Mouse (Mus musculus) forebrain, embryonic 15.5 days (tissue): ENCODE results near the gene Tmc5. TPM values are rescaled to one million over a fixed set of nuclear protein-coding genes. Genes with fewer than 3 reads are reported as not detected.

Experiments
- ATAC-seq: fragments of 200-750 bp; cut with Nextera tagmentation; replicated peaks from 2 replicates; pipeline ENCODE4 v1.8.0; 2017; ENCODE audit warnings: mild to moderate bottlenecking, moderate TSS enrichment, moderate library complexity
- H3K27ac ChIP-seq: fragments of 300-500 bp; sonication (generic); replicated peaks from 2 replicates; pipeline ENCODE4 v1.5.1; 2015; ENCODE audit warnings: mild to moderate bottlenecking, inconsistent platforms
- H3K27me3 ChIP-seq: fragments of 300-500 bp; sonication (generic); 2 replicates; pipeline ENCODE4 v1.6.1; 2015; ENCODE audit warnings: inconsistent platforms
- H3K36me3 ChIP-seq: fragments of 300-500 bp; sonication (generic); 2 replicates; pipeline ENCODE4 v1.6.1; 2015; ENCODE audit warnings: mild to moderate bottlenecking, inconsistent platforms
- H3K4me1 ChIP-seq: fragments of 300-500 bp; sonication (generic); 2 replicates; pipeline ENCODE4 v1.6.1; 2015; ENCODE audit warnings: inconsistent platforms
- H3K4me2 ChIP-seq: fragments of 300-500 bp; sonication (generic); replicated peaks from 2 replicates; pipeline ENCODE4 v1.6.1; 2015; ENCODE audit warnings: mild to moderate bottlenecking, inconsistent platforms
- H3K4me3 ChIP-seq: fragments of 300-500 bp; sonication (generic); 2 replicates; pipeline ENCODE4 v1.5.1; 2015; ENCODE audit warnings: mild to moderate bottlenecking, inconsistent platforms
- H3K9ac ChIP-seq: fragments of 300-500 bp; sonication (generic); replicated peaks from 2 replicates; pipeline ENCODE4 v1.6.1; 2015; ENCODE audit warnings: mild to moderate bottlenecking, inconsistent platforms
- H3K9me3 ChIP-seq: fragments of 300-500 bp; sonication (generic); 2 replicates; pipeline ENCODE4 v1.6.1; 2016; ENCODE audit warnings: inconsistent platforms
- WGBS: fragments of 180-500 bp; shearing (Covaris S2); methylation state at CpG from one replicate; pipeline ENCODE4 v1.1.7; 2015; ENCODE audit warnings: mixed read lengths; 5-methylcytosine and 5-hydroxymethylcytosine counted together
- polyA plus RNA-seq: library from polyadenylated mRNA; unstranded; fragments of >200 nt; fragmentation: Nextera tagmentation; extraction: Ambion mirVana; gene quantifications from 2 replicates; pipeline ENCODE4 v1.2.1, GENCODE M21; 2015

Gene Tmc5
- polyA plus RNA-seq, 1 experiment from 2014 or later, result 0.27 TPM

GRCm38 (mm10) chr7:118704001-118704850, 107.1 kb downstream of the Tmc5 start:
- H3K27ac ChIP-seq, result 0 out of 2 replicates have a peak overlapping the region, but pooled peaks have one; percentile 19
- no peaks in the 10 kb centered on the region; the same call in 1 of the 2 replicates for H3K36me3 ChIP-seq
- 76% methylated on average over 9 of the region's 9 CpGs for WGBS
- no peaks in the 10 kb centered on the region for H3K9me3 ChIP-seq
- H3K4me3 ChIP-seq, result peak overlapping the region; percentile 78
- H3K9ac ChIP-seq, result peak overlapping the region; percentile 90; the same call in 1 of the 2 replicates
- no peak for ATAC-seq
- peaks cover 25% of the 10 kb centered on the region for H3K4me1 ChIP-seq
- no peaks in the 10 kb centered on the region for H3K27me3 ChIP-seq
- H3K4me2 ChIP-seq, result peak overlapping the region; percentile 50

GRCm38 (mm10) chr7:118705101-118705961, 108.2 kb downstream of the Tmc5 start, which contains the start of gene Gde1:
Gene Gde1, minus strand, starts transcription at chr7:118705778.
- peak within 1 kb of the TSS; percentile 78 for H3K4me3 ChIP-seq
- H3K36me3 ChIP-seq, result no peaks in the 10 kb centered on the region; the same call in 1 of the 2 replicates
- peaks cover 25% of the 10 kb centered on the region for H3K4me1 ChIP-seq
- ATAC-seq, result peak; percentile 96
- WGBS, result under 1% methylated on average over 66 of the region's 66 CpGs
- peak within 1 kb of the TSS; percentile 50 for H3K4me2 ChIP-seq
- H3K27me3 ChIP-seq, result no peaks in the 10 kb centered on the region
- no peaks in the 10 kb centered on the region for H3K9me3 ChIP-seq
- H3K9ac ChIP-seq, result peak within 1 kb of the TSS; percentile 90
- peak within 1 kb of the TSS; percentile 93 for H3K27ac ChIP-seq

GRCm38 (mm10) chr7:118706051-118706450, 109.0 kb downstream of the Tmc5 start:
- H3K27me3 ChIP-seq, result no peaks in the 10 kb centered on the region
- peak overlapping the region; percentile 93; the same call in 1 of the 2 replicates for H3K27ac ChIP-seq
- ATAC-seq, result no peak
- peak overlapping the region; percentile 78 for H3K4me3 ChIP-seq
- peak overlapping the region; percentile 50 for H3K4me2 ChIP-seq
- peak overlapping the region; percentile 90; the same call in 1 of the 2 replicates for H3K9ac ChIP-seq
- peaks cover 25% of the 10 kb centered on the region for H3K4me1 ChIP-seq
- H3K9me3 ChIP-seq, result no peaks in the 10 kb centered on the region
- no peaks in the 10 kb centered on the region; the same call in 1 of the 2 replicates for H3K36me3 ChIP-seq
- WGBS, result 30% methylated on average over 6 of the region's 6 CpGs

GRCm38 (mm10) chr7:118706488-118706887, 109.4 kb downstream of the Tmc5 start:
- no peaks in the 10 kb centered on the region; the same call in 1 of the 2 replicates for H3K36me3 ChIP-seq
- H3K4me2 ChIP-seq, result no peak overlapping the region
- no peaks in the 10 kb centered on the region for H3K27me3 ChIP-seq
- H3K4me3 ChIP-seq, result no peak overlapping the region
- no peaks in the 10 kb centered on the region for H3K9me3 ChIP-seq
- H3K4me1 ChIP-seq, result peaks cover 25% of the 10 kb centered on the region
- no peak for ATAC-seq
- no peak overlapping the region for H3K9ac ChIP-seq
- 93% methylated on average over 5 of the region's 5 CpGs for WGBS
- no peak overlapping the region for H3K27ac ChIP-seq

- WGBS, result 96% methylated on average over 2 of the region's 2 CpGs
- no peak for ATAC-seq
Observed at GRCm38 (mm10) chr7:118707216-118707615, 110.1 kb downstream of the Tmc5 start.

GRCm38 (mm10) chr7:118708002-118708401, 110.9 kb downstream of the Tmc5 start:
- Histone ChIP-seq H3K9ac (no peak overlapping the region), H3K4me1 (peaks cover 28% of the 10 kb centered on the region), H3K36me3 (no peaks in the 10 kb centered on the region), H3K4me3 (no peak overlapping the region), H3K4me2 (no peak overlapping the region), H3K27me3 (no peaks in the 10 kb centered on the region), H3K9me3 (no peaks in the 10 kb centered on the region), H3K27ac (no peak overlapping the region)
- WGBS, result 82% methylated on average over 4 of the region's 4 CpGs
- no peak for ATAC-seq

More at GRCm38 (mm10) chr7:118707216-118707615, 110.1 kb downstream of the Tmc5 start:
- no peaks in the 10 kb centered on the region for H3K9me3 ChIP-seq
- no peaks in the 10 kb centered on the region for H3K27me3 ChIP-seq
- no peak overlapping the region for H3K27ac ChIP-seq
- H3K36me3 ChIP-seq, result no peaks in the 10 kb centered on the region
- H3K4me2 ChIP-seq, result no peak overlapping the region
- no peak overlapping the region for H3K9ac ChIP-seq
- H3K4me1 ChIP-seq, result peaks cover 25% of the 10 kb centered on the region
- no peak overlapping the region for H3K4me3 ChIP-seq

- WGBS, result 71% methylated on average over 5 of the region's 5 CpGs
- no peaks in the 10 kb centered on the region for H3K9me3 ChIP-seq
- no peak for ATAC-seq
Observed at GRCm38 (mm10) chr7:118710776-118711175, 113.7 kb downstream of the Tmc5 start.

GRCm38 (mm10) chr7:118712228-118713173, 115.4 kb downstream of the Tmc5 start, which contains the start of gene Ccp110:
Gene Ccp110, plus strand, starts transcription at chr7:118712552.
- WGBS, result under 1% methylated on average over 48 of the region's 48 CpGs

More at GRCm38 (mm10) chr7:118710776-118711175, 113.7 kb downstream of the Tmc5 start:
- peaks cover 7% of the 10 kb centered on the region for H3K36me3 ChIP-seq
- peaks cover 16% of the 10 kb centered on the region for H3K4me1 ChIP-seq
- H3K27ac ChIP-seq, result no peak overlapping the region
- no peak overlapping the region for H3K4me3 ChIP-seq
- no peaks in the 10 kb centered on the region for H3K27me3 ChIP-seq
- H3K4me2 ChIP-seq, result no peak overlapping the region
- no peak overlapping the region for H3K9ac ChIP-seq

GRCm38 (mm10) chr7:118714873-118715272, 117.8 kb downstream of the Tmc5 start:
- no peaks in the 10 kb centered on the region for H3K9me3 ChIP-seq
- no peak overlapping the region for H3K4me2 ChIP-seq
- no peak for ATAC-seq
- 95% methylated on average over 1 of the region's 1 CpGs for WGBS
- peaks cover 26% of the 10 kb centered on the region for H3K36me3 ChIP-seq
- H3K27ac ChIP-seq, result no peak overlapping the region
- peaks cover 12% of the 10 kb centered on the region for H3K4me1 ChIP-seq
- no peak overlapping the region for H3K9ac ChIP-seq
- H3K4me3 ChIP-seq, result no peak overlapping the region
- no peaks in the 10 kb centered on the region for H3K27me3 ChIP-seq

More at GRCm38 (mm10) chr7:118712228-118713173, 115.4 kb downstream of the Tmc5 start, which contains the start of gene Ccp110:
- peaks cover 12% of the 10 kb centered on the region for H3K4me1 ChIP-seq
- no peaks in the 10 kb centered on the region for H3K9me3 ChIP-seq
- peak within 1 kb of the TSS; percentile 75 for H3K9ac ChIP-seq
- peaks cover 9% of the 10 kb centered on the region for H3K36me3 ChIP-seq
- peak within 1 kb of the TSS; percentile 69 for H3K27ac ChIP-seq
- ATAC-seq, result peak; percentile 99
- peak within 1 kb of the TSS; percentile 80 for H3K4me3 ChIP-seq
- peak within 1 kb of the TSS; percentile 57 for H3K4me2 ChIP-seq
- H3K27me3 ChIP-seq, result no peaks in the 10 kb centered on the region

GRCm38 (mm10) chr7:118718066-118718465, 121.0 kb downstream of the Tmc5 start:
- Histone ChIP-seq H3K36me3 (peaks cover 46% of the 10 kb centered on the region), H3K27me3 (no peaks in the 10 kb centered on the region), H3K4me2 (no peak overlapping the region), H3K9me3 (no peaks in the 10 kb centered on the region), H3K9ac (no peak overlapping the region), H3K4me1 (peaks cover 9% of the 10 kb centered on the region), H3K4me3 (no peak overlapping the region), H3K27ac (no peak overlapping the region)
- 93% methylated on average over 4 of the region's 4 CpGs for whole genome bisulfite sequencing
- no peak for ATAC-seq

GRCm38 (mm10) chr7:118723927-118724326, 126.8 kb downstream of the Tmc5 start:
- no peak for ATAC-seq
- H3K4me3 ChIP-seq, result no peak overlapping the region
- no peaks in the 10 kb centered on the region for H3K27me3 ChIP-seq
- H3K9ac ChIP-seq, result no peak overlapping the region
- H3K4me1 ChIP-seq, result no peaks in the 10 kb centered on the region
- peaks cover 71% of the 10 kb centered on the region for H3K36me3 ChIP-seq
- H3K27ac ChIP-seq, result no peak overlapping the region
- 92% methylated on average over 9 of the region's 9 CpGs for WGBS
- no peak overlapping the region for H3K4me2 ChIP-seq
- H3K9me3 ChIP-seq, result no peaks in the 10 kb centered on the region
